Mouse (Mus musculus): ENCODE data around the gene Ces1a. TPM values are rescaled to one million over a fixed set of nuclear protein-coding genes. Genes with fewer than 3 reads are reported as not detected.

Gene Ces1a
- polyA plus RNA-seq, 2 experiments from 2014 or later, result not detected

- ATAC-seq, result no peak
Observed at GRCm38 (mm10) chr8:92984376-92984775, 63.6 kb downstream of the Ces1a start.

GRCm38 (mm10) chr8:92982491-92982890, 65.5 kb downstream of the Ces1a start:
- ATAC-seq, result no peak

GRCm38 (mm10) chr8:92976656-92977055, 71.3 kb downstream of the Ces1a start:
- no peak for ATAC-seq

GRCm38 (mm10) chr8:92972949-92973348, 75.0 kb downstream of the Ces1a start:
- no peak for ATAC-seq

Other genes with a start within 250 kb of the Ces1a start
- gene Mmp2, start 220.9 kb downstream of the Ces1a start, polyA plus RNA-seq (2017; shearing (Covaris generic)), result not detected
- under 1 TPM in 1 of 2 experiments, not detected in 1; 0.22 TPM for gene Lpcat2, start 192.9 kb downstream of the Ces1a start, polyA plus RNA-seq (2017; shearing (Covaris generic))
- gene Capns2, start 146.8 kb downstream of the Ces1a start, polyA plus RNA-seq (2017; shearing (Covaris generic)), result not detected
- not detected for gene Slc6a2, start 88.1 kb downstream of the Ces1a start, polyA plus RNA-seq (2017; shearing (Covaris generic))
- gene Ces1b, start 31.8 kb upstream of the Ces1a start, polyA plus RNA-seq (2017; shearing (Covaris generic)), result not detected
- not detected for gene Ces1c, start 83.1 kb upstream of the Ces1a start, polyA plus RNA-seq (2017; shearing (Covaris generic))
- not detected for gene Ces1d, start 149.6 kb upstream of the Ces1a start, polyA plus RNA-seq (2017; shearing (Covaris generic))
- gene Ces1e, start 181.4 kb upstream of the Ces1a start, polyA plus RNA-seq (2017; shearing (Covaris generic)), result not detected
- gene Ces1f, start 231.6 kb upstream of the Ces1a start, polyA plus RNA-seq (2017; shearing (Covaris generic)), result not detected

All from CD4-positive, CD25-positive, alpha-beta regulatory T cell, adult 4 months (primary cell).